Mouse (Mus musculus) embryonic facial prominence, embryonic 14.5 days (tissue): ENCODE results near the gene Fdxr. TPM values are rescaled to one million over a fixed set of nuclear protein-coding genes. Genes with fewer than 3 reads are reported as not detected.

Source experiments
- ATAC-seq: fragments of 200-750 bp; cut with Nextera tagmentation; 2 replicates; pipeline ENCODE4 v1.8.0; 2017; ENCODE audit warnings: low read depth, moderate number of reproducible peaks, moderate TSS enrichment
- DNase-seq: peaks from one replicate; pipeline ENCODE4 v3.0.0-alpha.2; 2015; ENCODE audit warnings: low spot score
- H3K27ac ChIP-seq: fragments of 300-500 bp; sonication (generic); replicated peaks from 2 replicates; pipeline ENCODE4 v1.5.1; 2014; ENCODE audit warnings: low read depth, mild to moderate bottlenecking, low read length, moderate library complexity
- H3K27me3 ChIP-seq: fragments of 300-500 bp; sonication (generic); replicated peaks from 2 replicates; pipeline ENCODE4 v1.6.1; 2014; ENCODE audit warnings: low read length; ENCODE audit not compliant: control insufficient read depth, insufficient read depth
- H3K36me3 ChIP-seq: fragments of 300-500 bp; sonication (generic); 2 replicates; pipeline ENCODE4 v1.6.1; 2014; ENCODE audit warnings: low read length, mixed read lengths; ENCODE audit not compliant: control insufficient read depth, insufficient read depth
- H3K4me1 ChIP-seq: fragments of 300-500 bp; sonication (generic); 2 replicates; pipeline ENCODE4 v1.6.1; 2014; ENCODE audit warnings: antibody characterized with exemption, low read length; ENCODE audit not compliant: control insufficient read depth, insufficient read depth
- H3K4me2 ChIP-seq: fragments of 300-500 bp; sonication (generic); 2 replicates; pipeline ENCODE4 v1.6.1; 2014; ENCODE audit warnings: low read depth, mild to moderate bottlenecking, low read length, moderate library complexity, mixed read lengths
- H3K4me3 ChIP-seq: fragments of 300-500 bp; sonication (generic); 2 replicates; pipeline ENCODE4 v1.5.1; 2014; ENCODE audit warnings: low read depth, mild to moderate bottlenecking, low read length
- H3K9ac ChIP-seq: fragments of 300-500 bp; sonication (generic); 2 replicates; pipeline ENCODE4 v1.6.1; 2014; ENCODE audit warnings: low read depth, mild to moderate bottlenecking, low read length, moderate library complexity, mixed read lengths
- H3K9me3 ChIP-seq: fragments of 300-500 bp; sonication (generic); 2 replicates; pipeline ENCODE4 v1.6.1; 2016; ENCODE audit warnings: low read length; ENCODE audit not compliant: control insufficient read depth
- WGBS: fragments of 180-500 bp; shearing (Covaris S2); extraction: QIAGEN DNeasy Blood & Tissue Kit; methylation state at CpG from one replicate; pipeline ENCODE4 v1.1.7; 2014; 5-methylcytosine and 5-hydroxymethylcytosine counted together
- polyA plus RNA-seq: library from polyadenylated mRNA; unstranded; fragments of >200 nt; fragmentation: Nextera tagmentation; extraction: Ambion mirVana; gene quantifications from 2 replicates; pipeline ENCODE4 v1.2.1, GENCODE M21; 2014

Fdxr gene
- polyA plus RNA-seq, 1 experiment from 2014 or later, result 10.4 TPM

DNA sequence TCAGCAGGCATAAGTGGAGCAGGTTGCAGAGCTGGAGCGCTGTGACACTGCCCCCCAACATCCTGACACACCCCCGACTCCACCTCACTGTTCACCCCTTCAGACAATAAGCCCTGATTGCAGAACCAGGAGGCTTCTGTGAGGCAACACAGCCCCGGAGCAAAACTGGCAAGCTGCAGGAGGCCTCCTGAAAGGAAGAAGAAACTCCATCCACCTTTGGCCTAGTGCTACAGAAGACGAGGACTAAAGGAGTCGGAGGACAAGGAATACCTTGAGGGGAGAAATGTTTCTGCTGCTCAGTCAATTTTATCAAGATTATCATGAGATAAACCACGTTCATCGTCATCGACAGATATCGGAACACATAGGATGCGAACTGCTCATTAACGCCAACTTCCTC is 19.1 kb upstream of the Fdxr start:
- Histone ChIP-seq H3K27ac (no peak overlapping the region), H3K27me3 (peaks cover 32% of the 10 kb centered on the region), H3K9ac (no peak overlapping the region), H3K9me3 (no peaks in the 10 kb centered on the region), H3K36me3 (no peaks in the 10 kb centered on the region), H3K4me2 (no peak overlapping the region), H3K4me3 (no peak overlapping the region), H3K4me1 (peaks cover 3% of the 10 kb centered on the region)
- ATAC-seq (no peak), DNase-seq (no peak)
- 85% methylated on average over 11 of the region's 11 CpGs for WGBS

DNA sequence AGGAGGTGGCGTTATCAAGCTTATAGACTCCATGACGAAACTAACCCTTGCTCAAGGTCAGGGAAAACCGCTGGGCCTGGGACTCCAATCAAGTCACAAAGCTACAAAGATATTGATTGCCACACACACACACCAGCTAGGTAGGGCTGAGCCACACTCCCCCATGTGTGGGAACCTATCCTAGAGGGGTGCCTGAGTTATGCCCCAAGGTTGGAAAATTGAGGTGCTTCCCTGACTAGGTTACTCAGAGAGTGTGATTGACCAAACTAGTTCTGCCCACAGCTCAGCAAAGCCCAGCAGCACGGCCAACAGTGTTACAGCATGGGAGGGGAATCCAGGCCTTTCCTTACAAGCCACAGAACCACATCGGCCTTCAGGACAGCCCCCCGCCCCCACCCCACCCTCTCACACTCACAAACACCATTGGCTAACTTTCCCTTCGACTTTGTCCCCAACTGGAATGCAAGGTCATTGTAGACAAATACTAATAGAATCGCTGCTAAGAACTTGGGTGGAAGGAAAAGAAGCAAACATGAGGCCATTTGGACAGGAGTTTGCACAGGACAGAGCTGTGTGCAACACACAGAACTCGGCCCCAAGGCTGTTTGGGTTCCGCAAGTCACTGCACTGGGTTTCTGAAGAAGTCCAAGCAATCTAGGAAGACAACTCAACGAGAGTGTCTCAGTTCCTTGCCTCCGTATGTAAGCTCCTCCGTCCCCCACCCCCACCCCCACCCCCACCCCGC is 16.0 kb upstream of the Fdxr start:
- Histone ChIP-seq H3K4me1 (peaks cover 3% of the 10 kb centered on the region), H3K36me3 (no peaks in the 10 kb centered on the region), H3K27ac (no peak overlapping the region), H3K9me3 (no peaks in the 10 kb centered on the region), H3K4me2 (no peak overlapping the region), H3K4me3 (no peak overlapping the region), H3K9ac (no peak overlapping the region), H3K27me3 (peaks cover 18% of the 10 kb centered on the region)
- WGBS, result 54% methylated on average over 14 of the region's 14 CpGs
- ATAC-seq, result no peak
- DNase-seq, result no peak

DNA sequence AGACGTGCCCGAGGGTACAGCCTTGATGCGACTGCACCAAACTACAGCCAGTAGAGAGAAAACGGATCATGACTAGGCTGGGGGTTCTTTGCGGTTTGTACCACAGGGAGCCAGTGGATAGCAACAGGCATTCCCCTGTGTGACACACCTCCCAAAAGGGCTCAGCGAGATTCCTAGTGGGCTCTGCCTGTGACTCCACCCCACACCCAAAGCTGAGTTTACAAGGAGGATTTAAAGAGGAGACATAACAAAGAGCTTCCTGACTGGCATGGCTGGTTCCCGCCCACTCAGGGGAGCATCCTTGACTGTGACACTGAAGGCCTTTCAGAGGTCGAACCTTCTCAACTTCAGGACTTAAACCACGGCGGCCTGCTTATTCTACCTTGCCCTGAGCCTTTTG is 14.7 kb upstream of the Fdxr start:
- no peak overlapping the region for H3K4me3 ChIP-seq
- 73% methylated on average over 10 of the region's 10 CpGs for WGBS
- DNase-seq, result no peak
- no peaks in the 10 kb centered on the region for H3K36me3 ChIP-seq
- H3K27me3 ChIP-seq, result peaks cover 6% of the 10 kb centered on the region; the same call in 1 of the 2 replicates
- ATAC-seq, result no peak
- peaks cover 3% of the 10 kb centered on the region for H3K4me1 ChIP-seq
- H3K9me3 ChIP-seq, result no peaks in the 10 kb centered on the region
- H3K9ac ChIP-seq, result no peak overlapping the region
- no peak overlapping the region for H3K27ac ChIP-seq
- H3K4me2 ChIP-seq, result no peak overlapping the region

GRCm38 (mm10) chr11:115290919-115291318 is 14.1 kb upstream of the Fdxr start:
- DNase-seq (peak; percentile 81), ATAC-seq (no peak)
- Histone ChIP-seq H3K9ac (no peak overlapping the region), H3K9me3 (no peaks in the 10 kb centered on the region), H3K4me3 (no peak overlapping the region), H3K27ac (no peak overlapping the region), H3K4me1 (peaks cover 3% of the 10 kb centered on the region), H3K4me2 (no peak overlapping the region), H3K36me3 (no peaks in the 10 kb centered on the region), H3K27me3 (0 out of 2 replicates have a peak, but pooled peaks cover under 1% of the 10 kb centered on the region)
- 64% methylated on average over 6 of the region's 6 CpGs for WGBS

GRCm38 (mm10) chr11:115290314-115290713 is 13.5 kb upstream of the Fdxr start:
- Histone ChIP-seq H3K4me2 (no peak overlapping the region), H3K9me3 (no peaks in the 10 kb centered on the region), H3K9ac (no peak overlapping the region), H3K27me3 (no peaks in the 10 kb centered on the region), H3K4me1 (peaks cover 3% of the 10 kb centered on the region), H3K27ac (no peak overlapping the region), H3K4me3 (no peak overlapping the region), H3K36me3 (no peaks in the 10 kb centered on the region)
- ATAC-seq (no peak), DNase-seq (no peak)
- 91% methylated on average over 1 of the region's 1 CpGs for WGBS

DNA sequence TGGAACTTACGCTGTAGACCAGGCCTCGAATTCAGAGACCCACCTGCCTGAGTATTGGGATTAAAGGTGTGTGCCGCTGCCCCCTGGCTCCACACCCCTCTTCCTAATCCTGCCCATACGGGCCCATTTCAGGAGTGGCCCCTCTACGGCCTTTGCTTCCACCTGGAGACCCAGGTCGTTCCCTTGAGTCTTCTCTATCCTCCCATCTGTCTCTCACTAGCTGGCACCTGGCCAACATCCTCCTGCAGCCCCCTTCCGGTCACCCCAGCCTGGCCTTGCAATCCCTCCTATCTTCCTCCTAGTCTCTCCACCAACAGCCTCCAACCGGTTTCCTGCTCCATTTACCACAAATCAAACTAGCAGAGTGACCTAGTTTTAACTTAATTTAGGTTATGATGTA is 13.0 kb upstream of the Fdxr start:
- WGBS, result 77% methylated on average over 8 of the region's 8 CpGs
- Histone ChIP-seq H3K4me3 (no peak overlapping the region), H3K27me3 (no peaks in the 10 kb centered on the region), H3K4me1 (peaks cover 3% of the 10 kb centered on the region), H3K36me3 (no peaks in the 10 kb centered on the region), H3K9me3 (no peaks in the 10 kb centered on the region), H3K9ac (no peak overlapping the region), H3K4me2 (no peak overlapping the region), H3K27ac (no peak overlapping the region)
- ATAC-seq (no peak), DNase-seq (no peak)

DNA sequence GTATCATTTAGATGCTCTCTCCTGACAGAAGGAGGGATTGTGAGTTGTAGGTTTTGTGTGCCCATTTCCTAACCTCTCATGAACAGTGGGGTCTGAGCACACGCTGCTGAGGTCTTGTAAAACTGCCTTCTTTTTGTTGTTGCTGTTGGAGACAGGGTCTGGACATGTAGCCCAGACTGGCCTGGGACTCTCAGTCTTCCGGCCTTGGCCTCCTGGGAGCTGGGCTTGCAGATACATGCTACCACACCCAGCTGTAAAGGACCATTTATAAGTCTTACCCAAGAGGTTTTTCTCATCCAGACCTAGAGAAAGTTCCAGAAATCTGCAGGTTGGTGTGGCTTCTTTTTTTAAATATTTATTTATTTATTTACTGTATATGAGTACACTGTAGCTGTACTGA is 11.5 kb upstream of the Fdxr start:
- Histone ChIP-seq H3K4me1 (peaks cover 3% of the 10 kb centered on the region), H3K27ac (no peak overlapping the region), H3K9me3 (no peaks in the 10 kb centered on the region), H3K4me3 (no peak overlapping the region), H3K36me3 (no peaks in the 10 kb centered on the region), H3K9ac (no peak overlapping the region), H3K27me3 (no peaks in the 10 kb centered on the region), H3K4me2 (no peak overlapping the region)
- WGBS, result 88% methylated on average over 2 of the region's 2 CpGs
- ATAC-seq (no peak), DNase-seq (no peak)

DNA sequence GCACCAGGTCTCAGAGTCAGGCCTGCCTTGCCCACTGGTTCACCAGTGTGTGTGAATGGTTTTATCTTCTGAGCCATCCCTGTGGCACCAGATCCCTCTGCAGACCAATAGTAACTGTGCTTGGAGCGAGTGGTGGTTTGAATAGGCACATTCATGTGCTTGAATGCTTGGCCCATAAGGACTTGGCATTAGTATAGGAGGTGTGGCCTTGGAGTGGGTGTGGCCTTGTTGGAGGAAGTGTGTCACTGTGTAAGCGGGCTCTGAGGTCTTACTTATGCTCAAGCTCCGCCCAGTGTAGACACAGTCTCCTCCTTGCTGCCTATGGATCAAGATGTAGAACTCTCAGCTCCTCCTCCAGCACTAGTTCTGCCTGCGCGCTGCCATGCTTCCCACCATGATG is 10.5 kb upstream of the Fdxr start:
- no peak overlapping the region for H3K4me2 ChIP-seq
- no peak overlapping the region for H3K9ac ChIP-seq
- H3K36me3 ChIP-seq, result no peaks in the 10 kb centered on the region
- H3K4me1 ChIP-seq, result peaks cover 3% of the 10 kb centered on the region
- no peak overlapping the region for H3K4me3 ChIP-seq
- H3K27ac ChIP-seq, result no peak overlapping the region
- 81% methylated on average over 5 of the region's 5 CpGs for WGBS
- H3K27me3 ChIP-seq, result no peaks in the 10 kb centered on the region
- DNase-seq (no peak), ATAC-seq (no peak)
- H3K9me3 ChIP-seq, result no peaks in the 10 kb centered on the region
